28 mouse cellular contexts compared by ENCODE assay signal in genomic region chr3:140968556-140968955, GRCm38 (mm10).
"Had no signal": no experiment of that assay in that cellular context is flagged by ENCODE, and none has a peak within 500 bp of the region (broad histone marks: within the 10 kb centered on the region; RNA-seq: fewer than 3 reads in every experiment).

No protein-coding gene starts in this region.

- H3K4me1 ChIP-seq: limb, embryonic 10.5 days; limb, embryonic 12.5 days; limb, embryonic 13.5 days; limb, embryonic 15.5 days; liver, embryonic 12.5 days; liver, embryonic 13.5 days; liver, embryonic 15.5 days; lung, embryonic 15.5 days; midbrain, embryonic 10.5 days; midbrain, embryonic 12.5 days; midbrain, embryonic 13.5 days; neural tube, embryonic 12.5 days had no signal

- H3K4me3 ChIP-seq: limb, embryonic 10.5 days; limb, embryonic 12.5 days; limb, embryonic 13.5 days; limb, embryonic 15.5 days; liver, embryonic 12.5 days; liver, embryonic 13.5 days; liver, embryonic 15.5 days; lung, embryonic 15.5 days; megakaryocyte, embryonic 14.5 days; midbrain, embryonic 10.5 days; midbrain, embryonic 12.5 days; midbrain, embryonic 13.5 days; midbrain, embryonic 15.5 days; myocyte; neural tube, embryonic 12.5 days had no signal

- H3K36me3 ChIP-seq: limb, embryonic 10.5 days; limb, embryonic 12.5 days; limb, embryonic 13.5 days; limb, embryonic 15.5 days; liver, embryonic 12.5 days; liver, embryonic 13.5 days; liver, embryonic 15.5 days; lung, embryonic 15.5 days; midbrain, embryonic 10.5 days; midbrain, embryonic 12.5 days; midbrain, embryonic 13.5 days; midbrain, embryonic 15.5 days; neural tube, embryonic 12.5 days had no signal

- H3K9ac ChIP-seq: limb, embryonic 12.5 days; limb, embryonic 13.5 days; limb, embryonic 15.5 days; liver, embryonic 12.5 days; liver, embryonic 13.5 days; liver, embryonic 14.5 days; liver, embryonic 15.5 days; liver, postnatal 0 days; lung, embryonic 14.5 days; lung, embryonic 15.5 days; midbrain, embryonic 12.5 days; midbrain, embryonic 13.5 days; midbrain, embryonic 15.5 days; neural tube, embryonic 12.5 days had no signal

- H3K27me3 ChIP-seq: limb, embryonic 12.5 days; limb, embryonic 13.5 days; limb, embryonic 15.5 days; liver, embryonic 12.5 days; liver, embryonic 13.5 days; liver, embryonic 15.5 days; lung, embryonic 15.5 days; megakaryocyte, embryonic 14.5 days; midbrain, embryonic 12.5 days; midbrain, embryonic 13.5 days; midbrain, embryonic 15.5 days; neural tube, embryonic 12.5 days had no signal

- DNase-seq: left cerebral cortex, postnatal 4 days; liver; liver, embryonic 13.5 days; liver, postnatal 0 days; lung, adult 18-20 months; lung, adult 2 months; lung, embryonic 14.5 days; lung, postnatal 10 days; lung, postnatal 14 days; lung, postnatal 36 days; lung, postnatal 4 days; midbrain, embryonic 14.5 days had no signal

- H3K9me3 ChIP-seq: limb, embryonic 10.5 days; limb, embryonic 12.5 days; limb, embryonic 13.5 days; limb, embryonic 15.5 days; liver, embryonic 12.5 days; liver, embryonic 13.5 days; liver, embryonic 15.5 days; lung, embryonic 15.5 days; megakaryocyte, embryonic 14.5 days; midbrain, embryonic 10.5 days; midbrain, embryonic 12.5 days; midbrain, embryonic 13.5 days; midbrain, embryonic 15.5 days; neural tube, embryonic 12.5 days had no signal

- H3K27ac ChIP-seq: limb, embryonic 10.5 days; limb, embryonic 12.5 days; limb, embryonic 13.5 days; limb, embryonic 15.5 days; liver, embryonic 12.5 days; liver, embryonic 13.5 days; liver, embryonic 14.5 days; liver, embryonic 15.5 days; lung, embryonic 15.5 days; macrophage; midbrain, embryonic 10.5 days; midbrain, embryonic 12.5 days; midbrain, embryonic 13.5 days; midbrain, embryonic 15.5 days; neural tube, embryonic 12.5 days had no signal
